Mouse (Mus musculus) layer of hippocampus, adult 6 months (tissue): ENCODE measurements around the gene Pias3. TPM values are rescaled to one million over a fixed set of nuclear protein-coding genes. Genes with fewer than 3 reads are reported as not detected.

Source experiments
- long read RNA-seq, 2 experiments: library from polyadenylated mRNA; unstranded; transcript quantifications; one replicate each; pipeline ENCODE4 v2.0.0; 2019 to 2020
- polyA plus RNA-seq: library from polyadenylated mRNA; unstranded; fragments of <200 nt; fragmentation: Nextera tagmentation; gene quantifications from 2 replicates; pipeline ENCODE4 v1.2.3, GENCODE M21; 2021

Pias3 gene
- polyA plus RNA-seq: 11.7 and 11.8 TPM in 2 replicates
- long read RNA-seq, experiment 1, transcript Pias3-201 (14 exons, 2,931 nt): major isoform, 20 of 29 reads
- long read RNA-seq, experiment 1, partial matches to known transcripts: 1 of 29 reads
- long read RNA-seq, experiment 1, other reads (novel, unspliced or antisense): 3 of 29 reads
- long read RNA-seq, experiment 2, transcript Pias3-201 (14 exons, 2,931 nt): major isoform, 101 of 152 reads
- long read RNA-seq, experiment 2, transcript Pias3-202 (14 exons, 2,858 nt): minor isoform, 14 of 152 reads
- long read RNA-seq, experiment 2, partial matches to known transcripts: 20 of 152 reads
- long read RNA-seq, experiment 2, other reads (novel, unspliced or antisense): 14 of 152 reads

GRCm38 (mm10) chr3:96696198-96696765, at the start of gene Pias3:
Gene Pias3, plus strand, starts transcription at chr3:96696384.

GRCm38 (mm10) chr3:96669727-96670468, 26.3 kb upstream of the Pias3 start, which contains the start of gene Ankrd35:
Gene Ankrd35, plus strand, starts transcription at chr3:96670131.

GRCm38 (mm10) chr3:96707903-96708683, 11.9 kb downstream of the Pias3 start, which contains the start of gene Nudt17:
Gene Nudt17, minus strand, starts transcription at chr3:96708562.

GRCm38 (mm10) chr3:96727343-96727827, 31.2 kb downstream of the Pias3 start, which contains the start of the genes Polr3c and Rnf115:
Gene Polr3c, minus strand, starts transcription at chr3:96727628.
Gene Rnf115, plus strand, starts transcription at chr3:96727664.

Other genes with a start within 250 kb of the Pias3 start
- 0.14 TPM in 1 of 2 replicates, not detected in the other for gene BC107364, start 244.1 kb upstream of the Pias3 start, polyA plus RNA-seq
- gene Hfe2, start 171.2 kb upstream of the Pias3 start, polyA plus RNA-seq: 0.19 and 0.55 TPM in 2 replicates
- 5.2 and 6.2 TPM in 2 replicates for gene Txnip, start 138.4 kb upstream of the Pias3 start, polyA plus RNA-seq
- gene Gm16253, start 119.4 kb upstream of the Pias3 start, polyA plus RNA-seq: 0.30 and 0.41 TPM in 2 replicates
- 17.9 and 18.7 TPM in 2 replicates for gene Polr3gl, start 102.2 kb upstream of the Pias3 start, polyA plus RNA-seq
- 30.7 and 38.3 TPM in 2 replicates for gene Ankrd34a, start 99.7 kb upstream of the Pias3 start, polyA plus RNA-seq
- 1.2 and 1.4 TPM in 2 replicates for gene Lix1l, start 95.2 kb upstream of the Pias3 start, polyA plus RNA-seq
- gene Rbm8a, start 66.5 kb upstream of the Pias3 start, polyA plus RNA-seq: 22.5 and 30.1 TPM in 2 replicates
- gene Pex11b, start 61.0 kb upstream of the Pias3 start, polyA plus RNA-seq: 106 and 113 TPM in 2 replicates
- gene Gm42957, start 60.9 kb upstream of the Pias3 start, polyA plus RNA-seq: not detected in 2 replicates
- 0.06 and 0.10 TPM in 2 replicates for gene Itga10, start 50.8 kb upstream of the Pias3 start, polyA plus RNA-seq
- 3.0 and 3.7 TPM in 2 replicates for gene Ankrd35, start 26.3 kb upstream of the Pias3 start, polyA plus RNA-seq
- gene Nudt17, start 12.2 kb downstream of the Pias3 start, polyA plus RNA-seq: 11.9 and 12.1 TPM in 2 replicates
- 18.7 and 19.0 TPM in 2 replicates for gene Polr3c, start 31.2 kb downstream of the Pias3 start, polyA plus RNA-seq
- gene Rnf115, start 31.3 kb downstream of the Pias3 start, polyA plus RNA-seq: 32.6 and 38.0 TPM in 2 replicates
- not detected in 2 replicates for gene Pdzk1, start 132.9 kb downstream of the Pias3 start, polyA plus RNA-seq
- gene Cd160, start 133.0 kb downstream of the Pias3 start, polyA plus RNA-seq: 0.09 and 0.10 TPM in 2 replicates
- 0.04 and 0.11 TPM in 2 replicates for gene Gja5, start 208.3 kb downstream of the Pias3 start, polyA plus RNA-seq
- 14.6 and 17.5 TPM in 2 replicates for gene Gpr89, start 209.0 kb downstream of the Pias3 start, polyA plus RNA-seq
- 0.06 TPM in 1 of 2 replicates, not detected in the other for gene Gja8, start 229.6 kb downstream of the Pias3 start, polyA plus RNA-seq